Mouse (Mus musculus): ENCODE data around the gene Ramac. TPM values are rescaled to one million over a fixed set of nuclear protein-coding genes. Genes with fewer than 3 reads are reported as not detected.

Ramac gene
- polyA plus RNA-seq, 1 experiment, result 40.6 TPM

DNA sequence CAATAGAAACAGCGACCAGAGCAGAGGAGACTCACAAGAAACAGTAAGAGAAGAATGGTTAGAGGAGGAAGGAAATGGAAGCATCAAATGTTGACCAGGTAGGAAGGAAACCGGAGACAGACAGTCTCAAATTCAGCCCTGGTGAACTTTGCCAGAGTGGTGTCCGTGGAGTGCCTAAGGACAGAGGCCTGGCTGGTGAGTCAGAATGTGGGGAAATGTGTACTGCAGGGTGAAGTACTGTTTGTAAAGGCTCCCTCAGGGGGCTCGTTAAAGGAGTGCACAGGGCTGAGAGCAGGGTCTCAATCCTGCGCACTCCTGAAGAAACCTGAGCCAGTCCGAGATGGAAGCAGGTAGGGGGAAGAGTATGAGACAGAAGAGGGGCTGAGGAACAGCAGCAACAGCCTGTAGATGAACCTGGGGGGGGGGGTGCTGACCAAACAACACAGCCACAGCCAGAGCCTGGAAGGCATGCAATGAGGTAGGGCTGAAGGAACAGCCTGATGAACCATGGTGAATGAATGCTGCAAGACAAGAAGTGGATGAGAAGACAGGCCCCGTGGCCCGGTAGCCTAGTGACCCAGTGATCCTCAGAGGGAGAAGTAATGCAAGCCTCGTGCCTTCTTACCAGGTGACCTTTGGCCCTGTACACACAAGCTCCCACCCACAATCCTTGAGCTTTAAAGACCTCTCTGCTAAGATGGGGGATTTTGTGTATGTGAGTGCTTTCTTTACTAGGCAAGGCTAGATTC, 27.3 kb upstream of the Ramac start:
- Histone ChIP-seq H3K36me3 (ENCODE audit: control insufficient read depth, insufficient read depth, low read length, poor library complexity, severe bottlenecking) (no peaks in the 10 kb centered on the region), H3K27me3 (ENCODE audit: control insufficient read depth, insufficient read depth, low read length, poor library complexity, severe bottlenecking) (no peaks in the 10 kb centered on the region), H3K9ac (ENCODE audit: low read depth, poor library complexity, severe bottlenecking) (no peak overlapping the region), H3K27ac (ENCODE audit: insufficient read depth, low read length) (no peak overlapping the region), H3K4me1 (ENCODE audit: control insufficient read depth, insufficient read depth, low read length) (no peaks in the 10 kb centered on the region), H3K9me3 (replicated peaks; ENCODE audit: control insufficient read depth, insufficient read depth, low read length, poor library complexity, severe bottlenecking) (no peaks in the 10 kb centered on the region), H3K4me3 (ENCODE audit: low read depth, low read length) (no peak overlapping the region)
- TF ChIP-seq EP300 (IDR thresholded peaks at IDR 0.05; ENCODE audit: insufficient read depth, low read depth, low read length), result no peak
- TF ChIP-seq CTCF (IDR thresholded peaks at IDR 0.05; ENCODE audit: low read depth, low read length), result no peak

DNA sequence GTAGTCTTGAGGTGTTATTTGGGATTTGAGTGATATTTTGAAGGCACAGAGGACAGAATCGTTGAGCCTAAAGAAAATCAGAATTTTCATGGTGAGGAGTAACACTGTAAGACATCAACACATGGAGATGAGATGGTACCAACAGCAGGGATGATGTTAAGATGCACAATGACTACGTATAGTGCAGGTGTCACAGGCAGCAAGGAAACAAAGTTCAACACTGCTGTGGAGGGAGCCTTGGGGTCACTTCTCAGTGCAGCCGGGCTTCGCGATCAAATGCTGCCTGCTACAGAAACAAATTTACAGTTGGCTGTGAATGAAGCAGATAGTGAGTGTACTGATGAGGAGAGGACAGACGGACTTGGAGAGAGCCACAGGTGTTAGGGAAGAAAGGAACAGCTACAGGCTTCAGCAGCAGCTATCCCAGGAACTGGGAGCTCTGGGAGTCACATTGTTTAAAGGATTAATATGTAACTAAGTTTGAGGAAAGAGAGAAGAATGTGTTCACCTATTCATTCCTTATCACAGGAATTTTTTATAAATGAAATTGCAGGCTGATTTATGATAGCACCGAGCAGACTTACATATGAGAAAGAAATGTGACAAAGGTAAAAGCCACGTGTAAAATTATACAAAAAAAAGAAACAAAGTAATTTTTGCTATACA, 23.9 kb upstream of the Ramac start:
- Histone ChIP-seq H3K27me3 (ENCODE audit: control insufficient read depth, insufficient read depth, low read length, poor library complexity, severe bottlenecking) (no peaks in the 10 kb centered on the region), H3K36me3 (ENCODE audit: control insufficient read depth, insufficient read depth, low read length, poor library complexity, severe bottlenecking) (no peaks in the 10 kb centered on the region), H3K4me3 (ENCODE audit: low read depth, low read length) (no peak overlapping the region), H3K9ac (ENCODE audit: low read depth, poor library complexity, severe bottlenecking) (no peak overlapping the region), H3K27ac (ENCODE audit: insufficient read depth, low read length) (no peak overlapping the region), H3K4me1 (ENCODE audit: control insufficient read depth, insufficient read depth, low read length) (no peaks in the 10 kb centered on the region), H3K9me3 (replicated peaks; ENCODE audit: control insufficient read depth, insufficient read depth, low read length, poor library complexity, severe bottlenecking) (no peaks in the 10 kb centered on the region)
- no peak for TF ChIP-seq CTCF (IDR thresholded peaks at IDR 0.05; ENCODE audit: low read depth, low read length)
- no peak for TF ChIP-seq EP300 (IDR thresholded peaks at IDR 0.05; ENCODE audit: insufficient read depth, low read depth, low read length)
- TF ChIP-seq POLR2A (IDR thresholded peaks at IDR 0.05; ENCODE audit: insufficient read depth, low read length), result no peak

DNA sequence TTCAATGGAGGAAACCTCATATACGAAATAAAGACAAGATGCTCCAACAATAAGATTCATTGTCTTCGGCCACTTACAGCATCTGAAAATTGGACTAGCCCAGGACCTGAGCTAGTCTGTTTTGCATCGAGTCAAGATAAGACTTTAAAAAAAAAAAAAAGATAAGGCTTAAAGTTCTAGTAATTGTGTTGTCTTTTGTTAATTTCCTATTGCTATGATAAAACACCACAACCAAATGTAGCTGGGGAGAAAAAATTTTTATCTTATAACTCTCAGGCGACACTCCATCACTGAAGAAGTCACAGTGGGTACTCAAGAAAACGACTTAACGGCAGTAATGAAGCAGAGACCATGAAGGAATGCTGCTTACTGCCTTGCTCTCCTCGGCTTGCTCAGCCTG, 22.7 kb upstream of the Ramac start:
- H3K9me3 ChIP-seq (replicated peaks; ENCODE audit: control insufficient read depth, insufficient read depth, low read length, poor library complexity, severe bottlenecking), result no peaks in the 10 kb centered on the region
- H3K27ac ChIP-seq (ENCODE audit: insufficient read depth, low read length), result no peak overlapping the region
- H3K4me3 ChIP-seq (ENCODE audit: low read depth, low read length), result no peak overlapping the region
- no peak overlapping the region for H3K9ac ChIP-seq (ENCODE audit: low read depth, poor library complexity, severe bottlenecking)
- no peaks in the 10 kb centered on the region for H3K4me1 ChIP-seq (ENCODE audit: control insufficient read depth, insufficient read depth, low read length)
- TF ChIP-seq EP300 (IDR thresholded peaks at IDR 0.05; ENCODE audit: insufficient read depth, low read depth, low read length), result no peak
- no peak for TF ChIP-seq CTCF (IDR thresholded peaks at IDR 0.05; ENCODE audit: low read depth, low read length)
- no peak for TF ChIP-seq POLR2A (IDR thresholded peaks at IDR 0.05; ENCODE audit: insufficient read depth, low read length)
- H3K27me3 ChIP-seq (ENCODE audit: control insufficient read depth, insufficient read depth, low read length, poor library complexity, severe bottlenecking), result no peaks in the 10 kb centered on the region
- no peaks in the 10 kb centered on the region for H3K36me3 ChIP-seq (ENCODE audit: control insufficient read depth, insufficient read depth, low read length, poor library complexity, severe bottlenecking)

DNA sequence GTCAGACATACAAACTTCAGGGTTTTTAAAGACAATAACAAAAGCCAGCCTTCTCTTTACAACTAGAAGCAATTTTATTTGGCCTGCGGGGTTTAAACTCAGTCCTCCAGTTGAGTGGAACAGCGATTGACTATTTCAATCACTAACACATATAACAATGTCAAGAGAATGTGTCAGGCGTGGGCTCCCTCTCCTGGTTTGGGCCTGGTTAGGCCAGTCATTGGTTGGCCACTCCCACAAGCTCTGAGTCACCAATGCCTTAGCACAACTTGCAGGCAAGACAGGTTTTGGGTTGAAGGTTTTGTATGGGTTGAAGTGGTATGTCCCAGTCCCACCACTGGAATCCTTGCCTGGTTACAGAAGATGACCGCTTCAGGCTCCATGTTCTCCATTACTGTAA, 18.6 kb upstream of the Ramac start:
- H3K9ac ChIP-seq (ENCODE audit: low read depth, poor library complexity, severe bottlenecking), result no peak overlapping the region
- H3K27me3 ChIP-seq (ENCODE audit: control insufficient read depth, insufficient read depth, low read length, poor library complexity, severe bottlenecking), result no peaks in the 10 kb centered on the region
- no peaks in the 10 kb centered on the region for H3K9me3 ChIP-seq (replicated peaks; ENCODE audit: control insufficient read depth, insufficient read depth, low read length, poor library complexity, severe bottlenecking)
- no peak overlapping the region for H3K4me3 ChIP-seq (ENCODE audit: low read depth, low read length)
- no peaks in the 10 kb centered on the region for H3K36me3 ChIP-seq (ENCODE audit: control insufficient read depth, insufficient read depth, low read length, poor library complexity, severe bottlenecking)
- no peaks in the 10 kb centered on the region for H3K4me1 ChIP-seq (ENCODE audit: control insufficient read depth, insufficient read depth, low read length)
- H3K27ac ChIP-seq (ENCODE audit: insufficient read depth, low read length), result no peak overlapping the region
- peak; percentile 30 for TF ChIP-seq CTCF (IDR thresholded peaks at IDR 0.05; ENCODE audit: low read depth, low read length)
- no peak for TF ChIP-seq POLR2A (IDR thresholded peaks at IDR 0.05; ENCODE audit: insufficient read depth, low read length)

DNA sequence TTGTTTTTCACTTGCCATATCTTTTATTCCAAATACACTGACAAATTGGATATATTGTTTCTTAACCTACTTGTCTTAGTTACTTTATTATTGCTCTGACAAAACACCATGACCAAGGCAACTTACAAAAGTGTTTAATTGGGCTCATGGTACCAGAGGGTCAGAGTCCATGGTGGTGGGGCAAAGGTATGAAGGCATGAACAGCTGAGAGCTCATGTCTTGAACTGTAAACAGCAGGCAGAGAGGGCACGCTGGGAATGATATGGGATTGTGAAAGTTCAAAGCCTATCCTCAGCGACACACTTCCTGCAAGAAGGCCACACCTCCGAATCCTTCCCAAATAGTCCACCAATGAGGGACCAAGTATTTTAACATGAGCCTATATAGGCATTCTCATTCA, 14.8 kb upstream of the Ramac start:
- H3K36me3 ChIP-seq (ENCODE audit: control insufficient read depth, insufficient read depth, low read length, poor library complexity, severe bottlenecking), result no peaks in the 10 kb centered on the region
- no peaks in the 10 kb centered on the region for H3K9me3 ChIP-seq (replicated peaks; ENCODE audit: control insufficient read depth, insufficient read depth, low read length, poor library complexity, severe bottlenecking)
- no peak overlapping the region for H3K9ac ChIP-seq (ENCODE audit: low read depth, poor library complexity, severe bottlenecking)
- no peak overlapping the region for H3K27ac ChIP-seq (ENCODE audit: insufficient read depth, low read length)
- TF ChIP-seq POLR2A (IDR thresholded peaks at IDR 0.05; ENCODE audit: insufficient read depth, low read length), result no peak
- H3K4me3 ChIP-seq (ENCODE audit: low read depth, low read length), result no peak overlapping the region
- H3K27me3 ChIP-seq (ENCODE audit: control insufficient read depth, insufficient read depth, low read length, poor library complexity, severe bottlenecking), result no peaks in the 10 kb centered on the region; the same call in 1 of the 2 replicates
- no peaks in the 10 kb centered on the region for H3K4me1 ChIP-seq (ENCODE audit: control insufficient read depth, insufficient read depth, low read length)

DNA sequence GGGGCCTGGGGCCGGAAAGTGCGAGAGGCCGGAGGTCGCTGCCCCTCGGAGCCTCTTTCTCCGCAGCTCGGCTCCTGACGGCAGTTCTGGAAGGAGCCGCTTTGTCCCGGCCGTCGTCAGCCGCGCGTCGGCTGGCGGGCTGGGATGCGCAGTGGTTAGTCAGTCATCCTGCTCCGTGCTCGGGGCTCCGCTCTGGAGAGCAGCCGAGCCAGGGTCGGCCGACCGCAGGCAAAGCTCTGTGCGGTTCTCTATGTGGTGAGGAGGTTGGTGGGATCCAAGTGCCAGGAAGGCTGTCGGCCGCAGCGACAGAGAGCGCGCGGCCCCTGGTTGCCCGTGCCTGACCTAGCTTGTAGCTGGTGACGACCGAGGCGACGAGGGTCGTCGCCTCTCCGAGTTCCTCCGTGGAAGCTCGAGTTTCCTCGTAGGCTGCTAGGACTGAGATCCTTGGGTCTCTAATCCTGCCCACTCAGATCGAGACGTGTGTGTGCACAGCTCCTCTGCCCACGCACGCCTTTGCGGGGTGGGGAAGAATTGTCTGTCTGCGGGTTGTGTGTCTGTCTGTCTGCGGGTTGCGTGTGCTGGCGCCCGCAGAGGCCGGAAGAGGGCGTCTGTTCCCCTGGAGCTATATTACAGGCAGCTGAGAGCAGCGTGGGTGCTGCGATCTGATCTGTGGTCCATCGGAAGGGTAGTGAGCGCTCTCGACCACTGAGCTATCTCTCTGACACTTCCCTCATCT, 553 bp downstream of the Ramac start:
- no peaks in the 10 kb centered on the region for H3K9me3 ChIP-seq (replicated peaks; ENCODE audit: control insufficient read depth, insufficient read depth, low read length, poor library complexity, severe bottlenecking)
- peak overlapping the region; percentile 80 for H3K9ac ChIP-seq (ENCODE audit: low read depth, poor library complexity, severe bottlenecking)
- TF ChIP-seq POLR2A (IDR thresholded peaks at IDR 0.05; ENCODE audit: insufficient read depth, low read length), result no peak
- peak; percentile 52 for TF ChIP-seq CTCF (IDR thresholded peaks at IDR 0.05; ENCODE audit: low read depth, low read length)
- H3K27me3 ChIP-seq (ENCODE audit: control insufficient read depth, insufficient read depth, low read length, poor library complexity, severe bottlenecking), result no peaks in the 10 kb centered on the region
- peak overlapping the region; percentile 89 for H3K4me3 ChIP-seq (ENCODE audit: low read depth, low read length)
- 0 out of 2 replicates have a peak overlapping the region, but pooled peaks have one; percentile 22 for H3K27ac ChIP-seq (ENCODE audit: insufficient read depth, low read length)
- no peaks in the 10 kb centered on the region; the same call in 1 of the 2 replicates for H3K36me3 ChIP-seq (ENCODE audit: control insufficient read depth, insufficient read depth, low read length, poor library complexity, severe bottlenecking)
- peaks cover 2% of the 10 kb centered on the region for H3K4me1 ChIP-seq (ENCODE audit: control insufficient read depth, insufficient read depth, low read length)
